Mouse (Mus musculus) lung, postnatal 4 days (tissue): ENCODE measurements at regions not wholly inside any gene's neighbourhood (a gene's known extent, or its start where the extent isn't known, plus 50 kb on each side); places are given as distances from the start of the nearest gene placed in this dataset.
A peak's percentile ranks its signal among the peaks of the same experiment; 100 is the strongest.

ENCODE experiments used
- DNase-seq, 2 experiments: peaks; one replicate each; pipeline ENCODE4 v3.0.0; 2021

- DNase-seq, result peak; percentile 73 to 88
Measured at GRCm38 (mm10) chrX:99291423-99291963, 155.6 kb downstream of the Efnb1 start.

- DNase-seq, result no peak
Measured at GRCm38 (mm10) chrX:99287988-99288387, 152.1 kb downstream of the Efnb1 start.

GRCm38 (mm10) chrX:99286876-99287275, 150.9 kb downstream of the Efnb1 start:
- DNase-seq, result no peak

GRCm38 (mm10) chrX:99285611-99286010, 149.7 kb downstream of the Efnb1 start:
- peak; percentile 76 to 89 for DNase-seq

GRCm38 (mm10) chrX:99280991-99281390, 145.1 kb downstream of the Efnb1 start:
- no peak for DNase-seq

- DNase-seq, result no peak
Measured at GRCm38 (mm10) chrX:99280543-99280942, 144.6 kb downstream of the Efnb1 start.

GRCm38 (mm10) chrX:99275536-99275935, 139.6 kb downstream of the Efnb1 start:
- DNase-seq, result no peak

- DNase-seq, result no peak
Measured at GRCm38 (mm10) chrX:99271908-99272307, 136.0 kb downstream of the Efnb1 start.

GRCm38 (mm10) chrX:99249038-99249607, 113.2 kb downstream of the Efnb1 start:
- no peak for DNase-seq

GRCm38 (mm10) chrX:99248181-99248580, 112.3 kb downstream of the Efnb1 start:
- DNase-seq, result no peak

- DNase-seq, result no peak
Measured at GRCm38 (mm10) chrX:99246704-99247103, 110.8 kb downstream of the Efnb1 start.

GRCm38 (mm10) chrX:99246051-99246450, 110.1 kb downstream of the Efnb1 start:
- DNase-seq, result no peak

GRCm38 (mm10) chrX:99245541-99245940, 109.6 kb downstream of the Efnb1 start:
- DNase-seq, result no peak

GRCm38 (mm10) chrX:99243251-99243650, 107.3 kb downstream of the Efnb1 start:
- DNase-seq, result no peak

GRCm38 (mm10) chrX:99241684-99242118, 105.8 kb downstream of the Efnb1 start:
- peak; percentile 16 to 51 for DNase-seq

GRCm38 (mm10) chrX:99233035-99233434, 97.1 kb downstream of the Efnb1 start:
- DNase-seq, result peak; percentile 57 to 74

GRCm38 (mm10) chrX:99232331-99232730, 96.4 kb downstream of the Efnb1 start:
- no peak for DNase-seq

- DNase-seq, result peak in 1 of 2 experiments; percentile 70
Measured at GRCm38 (mm10) chrX:99225111-99225752, 89.3 kb downstream of the Efnb1 start.

- DNase-seq, result no peak
Measured at GRCm38 (mm10) chrX:99222017-99222416, 86.1 kb downstream of the Efnb1 start.

- no peak for DNase-seq
Measured at GRCm38 (mm10) chrX:99220674-99221455, 84.9 kb downstream of the Efnb1 start.

- peak in 1 of 2 experiments; percentile 51 for DNase-seq
Measured at GRCm38 (mm10) chrX:99218213-99218612, 82.3 kb downstream of the Efnb1 start.

- DNase-seq, result peak; percentile 68 to 84
Measured at GRCm38 (mm10) chrX:99216633-99217459, 80.9 kb downstream of the Efnb1 start.

GRCm38 (mm10) chrX:99215931-99216330, 80.0 kb downstream of the Efnb1 start:
- peak in 1 of 2 experiments; percentile 57 for DNase-seq
